Mouse (Mus musculus): ENCODE data around the gene Gstp2.

- TF ChIP-seq POLR2A (IDR thresholded peaks at IDR 0.05; ENCODE audit: borderline replicate concordance, control insufficient read depth, low read depth, low read length) (no peak), CTCF (IDR thresholded peaks at IDR 0.05; ENCODE audit: control insufficient read depth, insufficient read depth, low read length) (no peak)
Observed at GRCm38 (mm10) chr19:4003112-4003511, 42.7 kb downstream of the Gstp2 start, which contains the start of gene Doc2g.
